Mouse (Mus musculus) ES-E14 (cell line): Measurements from ENCODE around the gene Nrxn3.

Experiments
- HCFC1 ChIP-seq: IDR thresholded peaks from 2 replicates; pipeline ENCODE4 v1.6.1; 2012; ENCODE audit warnings: low read length, inconsistent platforms, borderline replicate concordance; ENCODE audit not compliant: insufficient read depth
- MAFK ChIP-seq: IDR thresholded peaks from 2 replicates; pipeline ENCODE4 v1.6.1; 2014; ENCODE audit warnings: mild to moderate bottlenecking, low read depth, low read length, inconsistent platforms; ENCODE audit not compliant: insufficient read depth
- ZNF384 ChIP-seq: IDR thresholded peaks from 2 replicates; pipeline ENCODE4 v1.6.1; 2012; ENCODE audit warnings: low read depth, low read length, inconsistent platforms

DNA sequence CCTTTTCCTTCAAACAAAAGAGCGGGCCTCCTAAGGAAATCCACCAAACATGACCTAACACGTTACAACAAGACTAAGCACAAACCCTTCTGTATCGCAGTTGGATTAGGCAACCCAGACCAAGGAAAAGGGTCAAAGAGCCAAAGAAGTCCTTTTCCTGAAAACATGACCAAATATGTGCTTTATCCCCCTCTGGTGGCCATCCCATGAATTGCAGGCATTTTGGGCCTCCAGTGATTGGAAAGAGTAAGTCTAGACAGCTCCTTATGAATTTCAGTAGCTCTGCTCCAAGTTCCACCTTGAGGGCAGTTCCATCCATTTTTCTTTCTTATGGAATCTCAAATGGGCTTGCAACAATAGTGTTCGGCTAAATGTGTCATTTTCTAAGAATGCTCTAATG lies 579.3 kb downstream of the Nrxn3 start:
- no peak for TF ChIP-seq MAFK
- TF ChIP-seq ZNF384 = no peak
- TF ChIP-seq HCFC1 = no peak
